Mouse (Mus musculus) liver, embryonic 14.5 days (tissue): Measurements from ENCODE around the gene Fras1.

Experiments
- CTCF ChIP-seq: IDR thresholded peaks from 2 replicates; pipeline ENCODE4 v1.5.1; 2016; ENCODE audit warnings: antibody characterized with exemption, low read depth, control low read depth
- EP300 ChIP-seq: IDR thresholded peaks from 2 replicates; pipeline ENCODE4 v1.6.1; 2016; ENCODE audit warnings: antibody characterized with exemption, low read depth

DNA sequence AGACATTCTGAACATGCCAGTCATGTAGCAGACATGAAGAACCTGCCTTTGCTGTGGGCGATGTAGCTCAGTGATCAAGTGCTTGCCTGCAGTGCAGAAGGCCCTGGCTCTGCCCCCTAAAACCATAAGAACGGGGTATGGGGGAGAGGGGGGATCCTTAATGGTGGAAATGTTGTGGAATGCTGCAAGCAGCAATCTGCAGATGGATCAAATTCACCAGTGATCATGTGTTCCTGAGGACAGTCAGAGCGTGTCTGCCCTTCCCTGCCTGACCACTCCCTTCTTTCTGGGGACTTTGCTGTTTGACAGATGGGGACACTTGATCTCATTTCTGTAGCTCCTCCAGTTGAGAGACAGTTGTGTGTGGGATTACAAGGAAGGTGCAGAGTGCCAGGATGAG, 431.1 kb downstream of the Fras1 start:
- no peak for TF ChIP-seq EP300
- no peak for TF ChIP-seq CTCF
